Mouse (Mus musculus) ES-E14 (cell line): ENCODE results near the gene Zfp609.
"Not testable (repeated sequence)": the region's sequence is repeated elsewhere in the genome, so short reads cannot be mapped to it uniquely, and the experiment has no call there.

Experiments
- MAFK ChIP-seq: IDR thresholded peaks from 2 replicates; pipeline ENCODE4 v1.6.1; 2014; ENCODE audit warnings: mild to moderate bottlenecking, low read depth, low read length, inconsistent platforms; ENCODE audit not compliant: insufficient read depth
- ZNF384 ChIP-seq: IDR thresholded peaks from 2 replicates; pipeline ENCODE4 v1.6.1; 2012; ENCODE audit warnings: low read depth, low read length, inconsistent platforms

- not testable (repeated sequence) for TF ChIP-seq MAFK, ZNF384
Measured at GRCm38 (mm10) chr9:65689869-65690268, 137.5 kb downstream of the Zfp609 start.
